Mouse (Mus musculus): ENCODE data around the gene Slfn1.
A peak's percentile ranks its signal among the peaks of the same experiment; 100 is the strongest.

Slfn1 gene

DNA sequence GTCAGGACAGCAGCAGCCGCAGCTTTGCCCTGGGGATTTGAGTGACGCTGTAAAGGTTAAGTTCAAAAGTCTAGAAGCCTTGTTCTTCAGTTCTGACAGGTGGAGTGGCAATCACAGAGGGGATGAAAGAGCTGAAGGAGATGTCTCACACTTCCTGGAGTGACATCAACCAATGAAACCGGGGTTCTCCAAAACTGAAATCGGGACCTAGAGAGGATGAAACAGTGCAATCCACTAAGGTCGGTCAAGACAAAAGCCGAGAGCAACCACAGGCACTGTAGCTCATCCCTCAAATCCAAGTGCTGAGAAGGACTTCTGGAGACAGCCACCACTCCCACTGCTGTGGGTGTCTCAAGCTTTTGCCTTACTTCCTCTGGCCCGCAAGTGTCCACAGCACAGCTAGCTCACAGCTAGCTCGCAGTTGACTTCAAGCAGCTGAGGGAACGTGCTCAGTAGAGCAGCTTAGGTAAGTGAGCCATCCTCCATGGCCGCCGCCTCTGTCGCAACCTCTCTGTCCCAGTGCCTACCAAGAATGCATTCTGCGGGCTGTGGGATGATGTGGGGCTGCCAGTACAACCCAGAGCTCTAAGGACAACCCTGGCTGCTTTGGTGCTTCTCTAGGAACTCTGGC, at the start of gene Slfn1:
TSS of gene Slfn1 (plus strand) at position 253 of the 631 bp plus-strand sequence.
- TF ChIP-seq CTCF (conservative IDR thresholded peaks at IDR 0.05; ENCODE audit: low read length), result no peak
- TF ChIP-seq NANOG (IDR thresholded peaks at IDR 0.05; ENCODE audit: borderline replicate concordance, low read length), result no peak
- no peak for TF ChIP-seq POU5F1 (IDR thresholded peaks at IDR 0.05; ENCODE audit: borderline replicate concordance, low read length)
- no peaks in the 10 kb centered on the region for H3K36me3 ChIP-seq (ENCODE audit: insufficient read depth, low read length)
- no peak within 1 kb of the TSS for H3K4me3 ChIP-seq (replicated peaks; ENCODE audit: low read length)
- H3K4me1 ChIP-seq (replicated peaks; ENCODE audit: low read depth, low read length), result no peaks in the 10 kb centered on the region
- no peaks in the 10 kb centered on the region for H3K27me3 ChIP-seq (ENCODE audit: insufficient read depth, low read length)
- peaks cover 49% of the 10 kb centered on the region for H3K9me3 ChIP-seq (ENCODE audit: low read length)

DNA sequence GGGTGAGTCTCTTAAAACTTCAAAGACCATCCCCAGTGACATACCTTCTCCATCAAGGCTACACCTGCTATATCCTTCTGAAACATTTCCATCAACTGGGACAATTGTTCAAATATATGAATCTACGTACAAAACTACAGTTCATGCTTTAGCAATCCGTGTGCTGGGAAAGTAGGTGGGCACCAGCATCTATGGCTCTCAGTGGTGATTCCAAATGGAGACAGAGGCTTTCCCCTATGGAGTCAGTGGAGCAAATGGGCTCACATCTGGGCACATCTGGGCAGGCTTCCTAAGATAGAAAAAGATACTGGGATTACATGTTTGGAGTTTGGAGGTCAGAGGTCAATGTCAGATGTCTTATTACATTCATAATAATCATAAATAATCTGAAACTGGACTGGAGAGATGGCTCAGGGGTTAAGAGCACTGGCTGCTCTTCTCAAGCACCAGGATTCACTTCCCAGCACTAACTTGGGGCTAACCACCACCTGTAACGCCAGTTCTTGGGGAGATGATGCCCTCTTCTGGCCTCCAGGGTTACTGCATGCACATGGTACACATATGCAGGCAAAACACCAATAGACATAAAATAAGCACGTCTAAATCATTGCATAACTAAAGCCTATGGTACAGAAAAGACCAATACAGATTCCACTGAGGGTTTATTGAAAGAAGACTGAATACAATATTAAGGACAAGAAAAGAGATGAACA, 48.5 kb upstream of the Slfn1 start:
- TF ChIP-seq POU5F1 (IDR thresholded peaks at IDR 0.05; ENCODE audit: borderline replicate concordance, low read length) (no peak), CTCF (conservative IDR thresholded peaks at IDR 0.05; ENCODE audit: low read length) (peak; percentile 72)
- Histone ChIP-seq H3K4me1 (replicated peaks; ENCODE audit: low read depth, low read length) (peaks cover 3% of the 10 kb centered on the region; the same call in 1 of the 2 replicates), H3K36me3 (ENCODE audit: insufficient read depth, low read length) (no peaks in the 10 kb centered on the region), H3K4me3 (replicated peaks; ENCODE audit: low read length) (no peak overlapping the region), H3K27me3 (ENCODE audit: insufficient read depth, low read length) (peaks cover 19% of the 10 kb centered on the region), H3K9me3 (ENCODE audit: low read length) (peaks cover 6% of the 10 kb centered on the region; the same call in 1 of the 2 replicates)

DNA sequence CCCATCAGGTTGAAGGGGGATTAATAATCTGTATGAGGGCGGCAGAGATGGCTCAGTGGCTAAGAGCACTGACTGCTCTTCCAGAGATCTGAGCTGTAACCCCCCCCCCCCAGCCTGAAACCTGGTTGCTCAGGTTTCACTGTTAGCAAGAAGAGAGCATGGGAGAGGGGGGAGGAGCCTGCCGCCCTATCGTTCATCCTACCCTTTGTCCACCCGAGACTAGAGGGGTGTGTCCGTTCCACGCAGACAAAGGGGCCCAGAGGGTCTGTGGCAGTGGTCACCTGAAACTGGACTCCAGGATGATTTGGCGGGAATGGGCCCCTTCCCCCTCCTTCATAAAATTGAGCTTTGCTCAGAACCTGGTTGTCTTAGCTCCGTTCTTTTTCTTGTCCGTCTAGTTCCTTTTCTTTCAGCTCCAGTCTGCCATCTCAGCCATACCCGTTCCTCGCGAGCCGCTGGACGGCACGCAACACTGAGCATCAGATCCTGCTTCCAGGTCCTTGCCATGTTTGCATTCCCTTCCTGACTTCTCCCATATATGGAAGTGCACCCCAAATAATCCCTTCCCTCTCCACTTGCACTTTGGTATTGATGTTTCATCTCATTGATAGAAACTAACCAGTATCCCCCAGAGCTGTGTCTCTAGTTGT, 46.2 kb upstream of the Slfn1 start:
- Histone ChIP-seq H3K4me3 (replicated peaks; ENCODE audit: low read length) (no peak overlapping the region), H3K27me3 (ENCODE audit: insufficient read depth, low read length) (peaks cover 4% of the 10 kb centered on the region), H3K4me1 (replicated peaks; ENCODE audit: low read depth, low read length) (peaks cover 3% of the 10 kb centered on the region; the same call in 1 of the 2 replicates), H3K9me3 (ENCODE audit: low read length) (peaks cover 6% of the 10 kb centered on the region; the same call in 1 of the 2 replicates), H3K36me3 (ENCODE audit: insufficient read depth, low read length) (no peaks in the 10 kb centered on the region)
- TF ChIP-seq NANOG (IDR thresholded peaks at IDR 0.05; ENCODE audit: borderline replicate concordance, low read length), result no peak
- no peak for TF ChIP-seq CTCF (conservative IDR thresholded peaks at IDR 0.05; ENCODE audit: low read length)
- no peak for TF ChIP-seq POU5F1 (IDR thresholded peaks at IDR 0.05; ENCODE audit: borderline replicate concordance, low read length)

DNA sequence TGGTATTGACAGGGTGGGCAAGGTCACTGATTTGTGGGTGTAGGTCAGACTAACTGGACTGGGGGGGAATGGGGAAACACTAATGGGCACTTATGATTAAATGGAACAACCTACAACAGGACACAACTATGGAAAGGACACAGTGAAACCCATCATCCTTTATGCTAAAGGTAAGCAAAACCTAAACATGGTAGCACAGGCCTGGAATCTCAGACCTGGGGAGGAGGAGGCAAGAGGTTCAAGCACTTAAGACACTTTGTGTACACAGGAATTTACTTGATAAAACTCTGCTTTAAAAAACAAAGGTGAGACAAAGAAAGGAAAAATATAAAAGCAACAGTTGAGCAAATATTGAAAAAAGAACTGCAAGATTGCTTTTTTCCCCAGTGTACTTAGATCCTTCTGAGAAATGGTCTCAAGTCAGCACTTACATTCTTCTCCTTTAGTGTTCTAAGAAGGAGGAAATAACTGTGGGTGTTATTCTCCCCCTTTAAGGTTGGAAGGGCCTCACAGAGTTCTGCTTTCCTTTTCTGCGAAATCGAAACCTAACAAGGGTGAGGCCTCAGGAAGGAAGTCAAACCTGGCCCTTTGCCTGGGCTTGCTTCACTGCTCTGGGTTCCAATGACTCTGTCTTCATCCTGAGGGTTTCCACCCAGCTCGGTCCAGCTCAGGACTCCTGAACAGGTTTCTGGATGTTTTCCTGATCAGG, 38.8 kb upstream of the Slfn1 start:
- TF ChIP-seq CTCF (conservative IDR thresholded peaks at IDR 0.05; ENCODE audit: low read length) (no peak), POU5F1 (IDR thresholded peaks at IDR 0.05; ENCODE audit: borderline replicate concordance, low read length) (no peak), NANOG (IDR thresholded peaks at IDR 0.05; ENCODE audit: borderline replicate concordance, low read length) (no peak)
- Histone ChIP-seq H3K27me3 (ENCODE audit: insufficient read depth, low read length) (no peaks in the 10 kb centered on the region), H3K9me3 (ENCODE audit: low read length) (peaks cover 7% of the 10 kb centered on the region), H3K4me3 (replicated peaks; ENCODE audit: low read length) (no peak overlapping the region), H3K36me3 (ENCODE audit: insufficient read depth, low read length) (no peaks in the 10 kb centered on the region), H3K4me1 (replicated peaks; ENCODE audit: low read depth, low read length) (no peaks in the 10 kb centered on the region)

DNA sequence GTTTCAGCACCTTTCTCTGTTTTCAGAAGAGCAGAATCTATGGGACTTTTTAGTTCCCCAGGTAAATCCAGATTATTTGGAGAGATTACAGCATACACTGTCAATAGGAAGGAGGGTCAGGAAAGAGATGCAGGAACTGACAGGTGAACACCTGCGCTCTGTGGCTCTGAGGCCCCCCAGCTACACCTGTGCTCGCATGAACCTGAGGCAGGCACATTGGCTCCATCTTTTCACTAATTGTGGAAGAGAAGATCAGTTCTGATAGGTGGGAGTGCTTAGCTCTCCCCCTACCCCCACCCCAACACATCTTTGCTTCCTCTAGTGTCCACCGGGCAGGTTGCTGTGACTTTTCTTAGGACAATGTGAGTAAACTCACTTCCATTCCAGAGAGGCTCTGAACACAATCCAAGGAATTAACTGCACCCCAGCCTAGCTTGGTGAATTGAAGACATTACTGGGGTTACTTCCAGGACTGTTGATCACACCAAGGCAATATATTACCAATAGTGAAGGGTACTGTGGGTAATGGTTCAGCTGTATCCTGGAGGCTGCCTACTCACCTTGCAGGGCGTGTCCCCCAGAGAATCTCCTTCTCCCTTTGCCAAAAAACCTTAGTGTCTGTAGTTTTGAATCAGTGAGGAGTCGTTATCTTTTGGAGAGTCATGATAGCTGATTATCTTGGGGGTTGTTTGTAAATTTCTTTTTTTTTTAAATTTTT, 38.1 kb upstream of the Slfn1 start:
- Histone ChIP-seq H3K36me3 (ENCODE audit: insufficient read depth, low read length) (no peaks in the 10 kb centered on the region), H3K4me3 (replicated peaks; ENCODE audit: low read length) (no peak overlapping the region), H3K27me3 (ENCODE audit: insufficient read depth, low read length) (no peaks in the 10 kb centered on the region), H3K9me3 (ENCODE audit: low read length) (peaks cover 14% of the 10 kb centered on the region), H3K4me1 (replicated peaks; ENCODE audit: low read depth, low read length) (no peaks in the 10 kb centered on the region)
- TF ChIP-seq POU5F1 (IDR thresholded peaks at IDR 0.05; ENCODE audit: borderline replicate concordance, low read length) (no peak), NANOG (IDR thresholded peaks at IDR 0.05; ENCODE audit: borderline replicate concordance, low read length) (no peak), CTCF (conservative IDR thresholded peaks at IDR 0.05; ENCODE audit: low read length) (no peak)

DNA sequence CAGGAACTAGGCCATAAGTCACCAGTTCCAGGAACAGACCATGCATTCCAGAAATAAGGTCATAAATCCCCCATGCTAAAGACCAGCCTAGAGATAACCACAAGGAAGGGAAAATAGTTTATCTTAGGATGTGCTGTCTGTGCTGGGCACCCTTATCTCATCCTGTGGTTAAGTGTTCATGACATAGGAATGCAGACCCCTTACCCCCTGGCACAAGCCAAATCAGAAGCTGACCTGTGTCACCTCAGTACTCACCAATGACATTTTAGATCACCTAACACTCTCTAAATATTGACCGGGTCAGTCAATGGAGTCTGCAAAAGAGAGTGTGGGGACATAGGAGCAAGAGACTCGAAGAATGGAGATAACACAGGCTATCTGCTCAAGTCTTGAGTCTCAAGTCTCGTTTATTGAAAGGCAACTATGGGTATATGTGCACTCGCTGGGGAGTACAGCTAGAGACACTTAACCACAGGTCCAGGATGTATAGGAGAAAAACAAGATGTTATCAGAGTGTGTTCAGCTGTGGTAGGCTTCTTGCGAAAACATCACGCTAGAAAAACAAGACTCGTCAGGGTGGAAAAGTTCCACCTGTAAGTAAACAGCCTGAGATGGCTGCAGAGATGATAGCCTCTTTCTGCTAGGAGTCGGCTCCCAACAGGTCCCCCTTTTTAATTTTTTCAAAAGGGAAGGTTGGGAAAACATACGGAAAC, 37.0 kb upstream of the Slfn1 start:
- H3K27me3 ChIP-seq (ENCODE audit: insufficient read depth, low read length), result no peaks in the 10 kb centered on the region
- peaks cover 25% of the 10 kb centered on the region for H3K9me3 ChIP-seq (ENCODE audit: low read length)
- no peaks in the 10 kb centered on the region for H3K4me1 ChIP-seq (replicated peaks; ENCODE audit: low read depth, low read length)
- H3K4me3 ChIP-seq (replicated peaks; ENCODE audit: low read length), result no peak overlapping the region
- H3K36me3 ChIP-seq (ENCODE audit: insufficient read depth, low read length), result no peaks in the 10 kb centered on the region
- TF ChIP-seq CTCF (conservative IDR thresholded peaks at IDR 0.05; ENCODE audit: low read length), result no peak
- no peak for TF ChIP-seq POU5F1 (IDR thresholded peaks at IDR 0.05; ENCODE audit: borderline replicate concordance, low read length)
- no peak for TF ChIP-seq NANOG (IDR thresholded peaks at IDR 0.05; ENCODE audit: borderline replicate concordance, low read length)

DNA sequence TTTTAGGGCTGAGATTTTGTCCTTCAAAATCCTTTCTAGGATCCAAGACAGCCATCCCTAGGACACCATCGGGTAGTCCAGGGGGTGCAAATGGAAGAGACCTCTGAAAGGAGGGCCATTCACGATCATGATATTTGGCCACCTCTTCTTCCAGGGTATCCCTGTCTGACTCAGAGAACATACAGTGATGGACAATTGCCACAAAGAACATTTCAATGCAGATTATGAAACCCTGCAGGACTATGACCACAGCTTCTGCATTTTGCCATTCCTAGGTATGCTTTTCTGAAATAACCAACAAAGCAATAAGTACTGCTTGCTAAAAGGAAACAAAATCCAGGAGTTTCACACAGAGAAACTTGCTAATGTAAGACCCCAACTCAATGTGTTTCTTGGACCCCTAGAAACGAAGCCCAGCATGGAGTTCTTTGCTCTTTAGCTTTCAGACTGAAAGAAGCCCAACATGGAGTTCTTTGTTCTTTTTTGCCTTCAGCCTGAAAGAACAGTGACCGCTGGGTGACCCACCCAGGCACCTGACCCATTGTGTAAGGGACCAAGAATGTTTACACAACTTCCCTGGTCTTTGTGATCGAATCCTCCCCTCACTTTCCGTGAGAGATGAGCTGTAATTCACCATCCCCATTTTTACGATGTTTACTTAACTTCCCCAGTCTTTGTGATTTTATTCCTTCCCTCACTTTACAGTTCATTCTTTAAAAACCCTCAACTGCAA, 33.7 kb upstream of the Slfn1 start:
- no peaks in the 10 kb centered on the region for H3K36me3 ChIP-seq (ENCODE audit: insufficient read depth, low read length)
- peaks cover 57% of the 10 kb centered on the region for H3K9me3 ChIP-seq (ENCODE audit: low read length)
- no peaks in the 10 kb centered on the region for H3K27me3 ChIP-seq (ENCODE audit: insufficient read depth, low read length)
- no peaks in the 10 kb centered on the region for H3K4me1 ChIP-seq (replicated peaks; ENCODE audit: low read depth, low read length)
- TF ChIP-seq POU5F1 (IDR thresholded peaks at IDR 0.05; ENCODE audit: borderline replicate concordance, low read length) (no peak), NANOG (IDR thresholded peaks at IDR 0.05; ENCODE audit: borderline replicate concordance, low read length) (no peak), CTCF (conservative IDR thresholded peaks at IDR 0.05; ENCODE audit: low read length) (no peak)
- H3K4me3 ChIP-seq (replicated peaks; ENCODE audit: low read length), result no peak overlapping the region

Data from E14TG2a.4 (cell line).